Mouse (Mus musculus) megakaryocyte-erythroid progenitor cell, adult 5 weeks (primary cell): ENCODE data around the gene Gm13285. TPM values are rescaled to one million over a fixed set of nuclear protein-coding genes. Genes with fewer than 3 reads are reported as not detected.

Experiments used
- polyA plus RNA-seq: library from polyadenylated mRNA; stranded (reverse); fragments of >175 nt; gene quantifications from 2 replicates; pipeline ENCODE4 v1.2.3, GENCODE M21; 2012

The Gm13285 gene
- polyA plus RNA-seq, 1 experiment, result not detected

Other genes with a start within 250 kb of the Gm13285 start
- not detected in 2 replicates for gene Ifna15, start 241.4 kb upstream of the Gm13285 start, polyA plus RNA-seq
- not detected in 2 replicates for gene Ifna14, start 227.9 kb upstream of the Gm13285 start, polyA plus RNA-seq
- not detected in 2 replicates for gene Ifna9, start 207.3 kb upstream of the Gm13285 start, polyA plus RNA-seq
- gene Ifna12, start 196.3 kb upstream of the Gm13285 start, polyA plus RNA-seq, result not detected in 2 replicates
- not detected in 2 replicates for gene C87499, start 165.3 kb upstream of the Gm13285 start, polyA plus RNA-seq
- not detected in 2 replicates for gene Ifna13, start 155.2 kb upstream of the Gm13285 start, polyA plus RNA-seq
- gene Ifna16, start 122.7 kb upstream of the Gm13285 start, polyA plus RNA-seq, result not detected in 2 replicates
- not detected in 2 replicates for gene Ifna2, start 115.8 kb upstream of the Gm13285 start, polyA plus RNA-seq
- not detected in 2 replicates for gene Ifnab, start 108.3 kb upstream of the Gm13285 start, polyA plus RNA-seq
- gene Gm26566, start 77.9 kb upstream of the Gm13285 start, polyA plus RNA-seq, result 1.2 and 1.3 TPM in 2 replicates
- gene Klhl9, start 77.2 kb upstream of the Gm13285 start, polyA plus RNA-seq, result 6.6 and 7.6 TPM in 2 replicates
- not detected in 2 replicates for gene Gm13271, start 44.8 kb upstream of the Gm13285 start, polyA plus RNA-seq
- gene Gm13283, start 39.5 kb upstream of the Gm13285 start, polyA plus RNA-seq, result 0.12 and 0.13 TPM in 2 replicates
- gene Gm13290, start 25.8 kb upstream of the Gm13285 start, polyA plus RNA-seq, result not detected in 2 replicates
- gene Gm13289, start 22.7 kb upstream of the Gm13285 start, polyA plus RNA-seq, result not detected in 2 replicates
- not detected in 2 replicates for gene Gm13272, start 19.8 kb upstream of the Gm13285 start, polyA plus RNA-seq
- gene Ifnz, start 17.5 kb upstream of the Gm13285 start, polyA plus RNA-seq, result not detected in 2 replicates
- not detected in 2 replicates for gene Gm13276, start 14.0 kb upstream of the Gm13285 start, polyA plus RNA-seq
- not detected in 2 replicates for gene Gm13277, start 11.0 kb upstream of the Gm13285 start, polyA plus RNA-seq
- gene Gm13278, start 8.1 kb upstream of the Gm13285 start, polyA plus RNA-seq, result not detected in 2 replicates
- not detected in 2 replicates for gene Gm13275, start 5.2 kb upstream of the Gm13285 start, polyA plus RNA-seq
- not detected in 2 replicates for gene Gm13279, start 2.3 kb upstream of the Gm13285 start, polyA plus RNA-seq
- not detected in 2 replicates for gene Gm13287, start 3.6 kb downstream of the Gm13285 start, polyA plus RNA-seq
- 0.06 and 0.09 TPM in 2 replicates for gene Gm13288, start 5.9 kb downstream of the Gm13285 start, polyA plus RNA-seq
- not detected in 2 replicates for gene Ifna7, start 16.6 kb downstream of the Gm13285 start, polyA plus RNA-seq
- gene Ifna11, start 20.3 kb downstream of the Gm13285 start, polyA plus RNA-seq, result not detected in 2 replicates
- gene Ifna6, start 27.8 kb downstream of the Gm13285 start, polyA plus RNA-seq, result not detected in 2 replicates
- not detected in 2 replicates for gene Ifna5, start 35.9 kb downstream of the Gm13285 start, polyA plus RNA-seq
- not detected in 2 replicates for gene Ifna4, start 42.2 kb downstream of the Gm13285 start, polyA plus RNA-seq
- not detected in 2 replicates for gene Ifna1, start 50.4 kb downstream of the Gm13285 start, polyA plus RNA-seq
- not detected in 2 replicates for gene Ifne, start 80.5 kb downstream of the Gm13285 start, polyA plus RNA-seq